Mouse (Mus musculus) inflammation-experienced regulatory T-cells, adult 6 months (primary cell): Measurements from ENCODE around the gene Arid1b. TPM values are rescaled to one million over a fixed set of nuclear protein-coding genes. Genes with fewer than 3 reads are reported as not detected.

Experiments used
- ATAC-seq: one replicate; pipeline ENCODE4 v1.8.0; 2017
- polyA plus RNA-seq, 3 experiments: library from polyadenylated mRNA; unstranded; fragments of 100-300 nt; shearing (Covaris generic); gene quantifications; one replicate each; pipeline ENCODE4 v1.2.1; 2017

The Arid1b gene
- polyA plus RNA-seq, 3 experiments from 2014 or later: 11.1 to 14.1 (median 12.2) TPM

DNA sequence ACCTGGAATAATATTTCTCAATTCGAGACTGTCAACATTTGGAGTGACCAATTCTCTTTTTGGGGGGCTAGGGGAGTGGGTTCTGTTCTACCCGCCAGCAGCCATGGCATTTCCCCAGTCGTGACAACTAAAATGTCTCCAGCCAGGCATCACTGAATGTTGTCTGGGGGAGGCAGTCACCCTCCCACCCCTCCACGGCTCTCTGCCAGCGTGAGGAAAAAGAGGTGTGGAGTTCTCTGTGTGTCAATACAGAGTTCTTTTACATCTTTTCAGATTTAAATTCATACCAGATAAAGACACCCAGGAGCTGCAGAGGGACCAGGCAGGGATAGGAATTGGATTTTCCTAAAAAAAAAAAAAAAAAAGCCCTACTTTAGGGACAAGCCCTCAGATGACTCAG is 402.1 kb downstream of the Arid1b start:
- ATAC-seq: no peak
